In genomic region chr11:60276408-60277093, GRCm38 (mm10) we compare ENCODE assay signal across 20 mouse cellular contexts. TPM values are rescaled to one million over a fixed set of nuclear protein-coding genes. Genes with fewer than 3 reads are reported as not detected.
A peak's percentile ranks its signal among the peaks of the same experiment; 100 is the strongest.
DNase-seq lines count a peak whose midpoint lies in the region; ATAC-seq lines count a peak whose summit lies in the region.
"Had no signal": no experiment of that assay in that cellular context is flagged by ENCODE, and none has a peak within 500 bp of the region (broad histone marks: within the 10 kb centered on the region; RNA-seq: fewer than 3 reads in every experiment).

No protein-coding gene starts in this region.

- peak overlapping the region; percentile 36; the same call in 1 of the 2 replicates for H3K27ac ChIP-seq in forebrain, embryonic 12.5 days
- H3K27ac ChIP-seq in forebrain, embryonic 11.5 days (ENCODE audit: low read depth, low read length): no peak overlapping the region; the same call in 1 of the 2 replicates
- no peak overlapping the region for H3K27ac ChIP-seq in kidney, embryonic 15.5 days
- H3K27ac ChIP-seq in embryonic facial prominence, embryonic 12.5 days: 0 out of 2 replicates have a peak overlapping the region, but pooled peaks have one; percentile 7
- H3K27ac ChIP-seq in midbrain, embryonic 15.5 days: peak overlapping the region; percentile 81
- H3K27ac ChIP-seq: macrophage; stomach, postnatal 0 days had no signal

- no peak overlapping the region for H3K9ac ChIP-seq in forebrain, embryonic 12.5 days
- no peak overlapping the region for H3K9ac ChIP-seq in forebrain, embryonic 11.5 days (ENCODE audit: low read length)
- no peak overlapping the region for H3K9ac ChIP-seq in kidney, embryonic 15.5 days
- H3K9ac ChIP-seq in embryonic facial prominence, embryonic 12.5 days: no peak overlapping the region
- no peak overlapping the region for H3K9ac ChIP-seq in midbrain, embryonic 15.5 days

- H3K36me3 ChIP-seq in forebrain, embryonic 12.5 days (replicated peaks): no peaks in the 10 kb centered on the region
- no peaks in the 10 kb centered on the region for H3K36me3 ChIP-seq in forebrain, embryonic 11.5 days (ENCODE audit: control insufficient read depth, insufficient read depth, low read length)
- peaks cover 11% of the 10 kb centered on the region; the same call in 1 of the 2 replicates for H3K36me3 ChIP-seq in kidney, embryonic 15.5 days
- no peaks in the 10 kb centered on the region for H3K36me3 ChIP-seq in embryonic facial prominence, embryonic 12.5 days
- no peaks in the 10 kb centered on the region for H3K36me3 ChIP-seq in midbrain, embryonic 15.5 days (replicated peaks)

- no peak overlapping the region for H3K4me2 ChIP-seq in forebrain, embryonic 12.5 days
- H3K4me2 ChIP-seq in forebrain, embryonic 11.5 days (ENCODE audit: low read depth, low read length, severe bottlenecking): no peak overlapping the region
- H3K4me2 ChIP-seq in kidney, embryonic 15.5 days: no peak overlapping the region
- no peak overlapping the region for H3K4me2 ChIP-seq in embryonic facial prominence, embryonic 12.5 days (replicated peaks)
- no peak overlapping the region for H3K4me2 ChIP-seq in midbrain, embryonic 15.5 days

- ATAC-seq in forebrain, embryonic 12.5 days (ENCODE audit: low FRiP score): no peak
- no peak for ATAC-seq in forebrain, embryonic 11.5 days (replicated peaks; ENCODE audit: low FRiP score)
- ATAC-seq in kidney, embryonic 15.5 days (replicated peaks; ENCODE audit: low FRiP score): no peak
- no peak for ATAC-seq in embryonic facial prominence, embryonic 12.5 days (ENCODE audit: insufficient number of reproducible peaks, insufficient read depth, low FRiP score, low TSS enrichment)
- ATAC-seq in midbrain, embryonic 15.5 days (replicated peaks): no peak

- peaks cover 11% of the 10 kb centered on the region; the same call in 1 of the 2 replicates for H3K4me1 ChIP-seq in forebrain, embryonic 12.5 days
- H3K4me1 ChIP-seq in forebrain, embryonic 11.5 days (replicated peaks; ENCODE audit: control insufficient read depth, insufficient read depth, low read length): no peaks in the 10 kb centered on the region
- peaks cover 38% of the 10 kb centered on the region for H3K4me1 ChIP-seq in kidney, embryonic 15.5 days
- H3K4me1 ChIP-seq in embryonic facial prominence, embryonic 12.5 days: peaks cover 26% of the 10 kb centered on the region
- peaks cover 44% of the 10 kb centered on the region for H3K4me1 ChIP-seq in midbrain, embryonic 15.5 days

- no peaks in the 10 kb centered on the region for H3K9me3 ChIP-seq in forebrain, embryonic 12.5 days
- H3K9me3 ChIP-seq in forebrain, embryonic 11.5 days (ENCODE audit: control insufficient read depth, low read length): no peaks in the 10 kb centered on the region
- H3K9me3 ChIP-seq in kidney, embryonic 15.5 days (replicated peaks): no peaks in the 10 kb centered on the region
- H3K9me3 ChIP-seq in embryonic facial prominence, embryonic 12.5 days: no peaks in the 10 kb centered on the region
- no peaks in the 10 kb centered on the region for H3K9me3 ChIP-seq in midbrain, embryonic 15.5 days
- H3K9me3 ChIP-seq: heart, embryonic 10.5 days had no signal

- no peaks in the 10 kb centered on the region for H3K27me3 ChIP-seq in forebrain, embryonic 12.5 days
- H3K27me3 ChIP-seq in forebrain, embryonic 11.5 days (ENCODE audit: control insufficient read depth, insufficient read depth, low read length): no peaks in the 10 kb centered on the region
- H3K27me3 ChIP-seq in kidney, embryonic 15.5 days: no peaks in the 10 kb centered on the region
- no peaks in the 10 kb centered on the region for H3K27me3 ChIP-seq in embryonic facial prominence, embryonic 12.5 days
- no peaks in the 10 kb centered on the region for H3K27me3 ChIP-seq in midbrain, embryonic 15.5 days (replicated peaks)
- H3K27me3 ChIP-seq: CH12.LX had no signal

- 84% methylated on average over 6 of the region's 6 CpGs for WGBS in forebrain, embryonic 12.5 days
- WGBS in forebrain, embryonic 11.5 days: 87% methylated on average over 6 of the region's 6 CpGs
- WGBS in kidney, embryonic 15.5 days: 79% methylated on average over 6 of the region's 6 CpGs
- WGBS in embryonic facial prominence, embryonic 12.5 days: 84% methylated on average over 6 of the region's 6 CpGs
- 84% methylated on average over 6 of the region's 6 CpGs for WGBS in midbrain, embryonic 15.5 days

- DNase-seq in forebrain, embryonic 11.5 days (ENCODE audit: low spot score): no peak
- DNase-seq in kidney, adult 11 months: peak; percentile 26
- no peak for DNase-seq in adrenal gland, postnatal 25 days
- DNase-seq in spleen, postnatal 10 days (ENCODE audit: low spot score in 2 of 2): no peak
- DNase-seq: adrenal gland, postnatal 14 days; cerebellum, adult 8-10 months; gastrocnemius, postnatal 25 days; heart, postnatal 4 days; liver; lung, adult 18-20 months; right cerebral cortex, adult 18-20 months; thymus, postnatal 14 days had no signal

- H3K4me3 ChIP-seq in forebrain, embryonic 12.5 days (replicated peaks): no peak overlapping the region
- no peak overlapping the region for H3K4me3 ChIP-seq in forebrain, embryonic 11.5 days (ENCODE audit: low read depth, low read length)
- H3K4me3 ChIP-seq in kidney, embryonic 15.5 days (replicated peaks): no peak overlapping the region
- H3K4me3 ChIP-seq in embryonic facial prominence, embryonic 12.5 days: no peak overlapping the region
- H3K4me3 ChIP-seq in midbrain, embryonic 15.5 days: no peak overlapping the region
- H3K4me3 ChIP-seq: heart, embryonic 10.5 days had no signal

RNA-seq across cellular contexts. Expression of gene Srebf1, which starts 54.2 kb away (rescaled TPM):
- polyA plus RNA-seq in forebrain, embryonic 12.5 days (2016; fragmentation: Nextera tagmentation; extraction: Ambion mirVana): 58.0 and 58.1 TPM in 2 replicates
- 63.9 and 68.7 TPM in 2 replicates for polyA plus RNA-seq in forebrain, embryonic 11.5 days (2014; fragmentation: Nextera tagmentation; extraction: Ambion mirVana)
- 56.3 and 60.0 TPM in 2 replicates for polyA plus RNA-seq in kidney, embryonic 15.5 days (2015; fragmentation: Nextera tagmentation; extraction: Ambion mirVana)
- 54.8 and 56.6 TPM in 2 replicates for polyA plus RNA-seq in embryonic facial prominence, embryonic 12.5 days (2016; fragmentation: Nextera tagmentation; extraction: Ambion mirVana)
- polyA plus RNA-seq in midbrain, embryonic 15.5 days (2015; fragmentation: Nextera tagmentation; extraction: Ambion mirVana): 37.0 and 38.3 TPM in 2 replicates
- 125 and 160 TPM in 2 replicates for total RNA-seq in adrenal gland, postnatal 25 days (2021)

Comparison
In these comparisons a context has a peak if more than half of its experiments do, and no peak if none do; other contexts are left out.
1. H3K27ac ChIP-seq: peak in forebrain, embryonic 12.5 days (single experiment), embryonic facial prominence, embryonic 12.5 days (single experiment) and midbrain, embryonic 15.5 days (single experiment); none in forebrain, embryonic 11.5 days (single experiment) and kidney, embryonic 15.5 days (single experiment).